Mouse (Mus musculus) c-Kit-positive CD71-positive TER-119-negative erythroid progenitor cells, embryonic 14.5 days (primary cell): ENCODE measurements around the gene Nxn.

Experiments
- DNase-seq: peaks from one replicate; pipeline ENCODE4 v3.0.0-alpha.2; 2013; ENCODE audit warnings: low read depth

Nxn gene

DNA sequence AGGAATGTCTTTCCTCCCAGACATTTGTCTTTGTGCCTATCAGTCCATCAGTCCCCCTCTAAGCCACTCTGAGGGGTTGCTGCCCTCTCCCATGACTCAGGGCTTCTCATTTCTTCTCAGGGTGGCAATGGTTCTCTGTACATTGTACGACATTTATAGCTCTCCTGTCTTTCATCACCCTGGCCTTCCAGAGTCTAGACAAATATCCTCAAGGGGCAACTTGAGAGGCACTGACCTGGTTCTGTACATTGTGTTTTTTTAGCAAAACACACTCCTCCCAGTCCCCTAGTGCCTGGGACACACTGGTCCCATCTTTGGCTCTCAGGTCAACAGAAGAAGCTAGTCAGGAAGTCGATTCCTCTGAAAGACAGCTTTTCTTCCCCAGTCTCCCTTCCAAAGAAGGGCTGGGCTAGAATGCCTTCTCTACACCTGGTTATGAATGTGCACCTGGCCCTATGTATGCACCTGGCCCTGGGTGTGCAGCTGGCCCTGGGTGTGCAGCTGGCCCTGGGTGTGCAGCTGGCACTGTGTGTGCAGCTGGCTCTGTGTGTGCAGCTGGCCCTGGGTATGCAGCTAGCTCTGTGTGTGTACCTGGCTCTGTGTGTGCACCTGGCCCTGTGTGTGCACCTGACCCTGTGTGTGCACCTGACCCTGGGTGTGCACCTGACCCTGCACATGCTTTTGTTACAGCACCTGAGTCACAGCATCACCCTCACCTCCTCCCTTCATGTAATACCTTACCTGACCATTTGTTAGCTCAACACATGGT, 70.2 kb downstream of the Nxn start:
- DNase-seq = no peak

DNA sequence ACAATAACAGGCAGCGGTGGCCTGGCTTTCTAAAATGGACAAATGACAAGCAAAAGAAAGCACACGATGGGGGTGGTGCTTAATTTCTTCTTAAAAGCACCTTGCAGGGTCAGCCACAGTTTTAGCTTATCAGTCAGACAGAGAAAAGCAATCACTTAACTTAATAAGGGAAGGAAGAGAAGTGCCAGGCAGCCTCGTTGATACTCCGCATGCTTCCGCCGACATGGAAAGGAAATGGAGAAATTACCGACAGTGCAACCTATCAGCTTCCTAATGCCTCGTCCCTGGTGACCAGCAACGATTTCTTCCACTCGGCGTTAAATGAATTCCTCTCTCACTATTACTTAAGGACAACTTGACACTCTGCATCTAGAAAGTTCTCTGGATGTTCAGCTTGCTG, 70.9 kb downstream of the Nxn start:
- no peak for DNase-seq

DNA sequence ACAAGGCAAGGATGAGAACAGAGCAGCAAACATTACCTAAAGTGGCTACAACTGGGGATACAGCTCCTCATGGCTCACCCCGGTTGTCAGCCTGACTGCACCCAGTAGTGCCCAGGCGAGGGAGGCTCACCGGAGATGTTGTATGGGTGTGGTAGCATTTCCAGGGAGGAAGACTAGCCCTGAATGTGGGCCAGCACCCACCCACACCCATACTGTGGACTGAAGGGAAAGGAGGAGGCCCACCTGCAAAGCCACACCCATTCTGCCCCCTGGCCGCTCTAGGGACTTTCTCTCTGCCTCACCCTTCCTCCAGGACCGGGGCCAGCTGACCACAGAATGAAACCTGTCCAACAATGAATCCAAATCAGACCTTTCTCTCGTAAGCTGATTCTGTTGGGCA, 72.3 kb downstream of the Nxn start:
- DNase-seq = no peak

DNA sequence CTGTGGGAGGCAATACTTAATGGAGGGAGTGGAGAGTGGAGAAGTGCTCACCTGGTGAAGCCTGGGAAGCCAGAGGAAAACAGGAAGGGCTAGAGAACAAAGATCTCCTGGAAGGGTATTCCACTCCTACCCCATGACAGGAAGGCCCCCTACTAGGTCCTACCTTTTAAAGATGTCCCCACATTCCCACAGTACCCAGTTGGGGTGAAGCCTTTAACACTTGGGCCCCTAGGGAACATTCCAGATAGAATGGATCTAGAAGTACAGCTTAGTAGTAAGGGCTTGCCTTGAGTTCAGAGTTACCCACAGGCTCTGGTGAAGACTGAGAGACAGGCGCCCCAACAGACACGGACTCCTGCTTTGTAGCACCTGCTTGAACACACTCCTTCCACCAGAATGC, 72.9 kb downstream of the Nxn start:
- no peak for DNase-seq

DNA sequence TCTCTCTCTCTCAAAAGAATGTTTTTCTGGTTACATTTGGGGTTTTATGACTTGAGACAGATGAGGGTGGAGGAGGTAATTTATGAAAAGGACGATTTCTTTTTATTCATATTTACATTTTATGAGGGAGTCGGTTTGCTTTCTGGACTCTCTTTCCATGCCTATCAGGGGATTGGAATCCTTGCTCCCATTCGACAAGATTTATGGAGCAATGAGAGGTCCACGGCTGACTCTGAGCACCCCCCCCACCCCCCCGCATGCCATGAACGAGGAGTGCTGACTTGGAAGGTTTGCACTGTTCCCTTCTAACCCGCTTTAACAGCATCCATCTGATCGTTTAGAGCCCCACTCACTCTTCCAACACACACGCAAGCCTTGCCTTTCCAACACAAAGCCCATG, 74.1 kb downstream of the Nxn start:
- DNase-seq = no peak

DNA sequence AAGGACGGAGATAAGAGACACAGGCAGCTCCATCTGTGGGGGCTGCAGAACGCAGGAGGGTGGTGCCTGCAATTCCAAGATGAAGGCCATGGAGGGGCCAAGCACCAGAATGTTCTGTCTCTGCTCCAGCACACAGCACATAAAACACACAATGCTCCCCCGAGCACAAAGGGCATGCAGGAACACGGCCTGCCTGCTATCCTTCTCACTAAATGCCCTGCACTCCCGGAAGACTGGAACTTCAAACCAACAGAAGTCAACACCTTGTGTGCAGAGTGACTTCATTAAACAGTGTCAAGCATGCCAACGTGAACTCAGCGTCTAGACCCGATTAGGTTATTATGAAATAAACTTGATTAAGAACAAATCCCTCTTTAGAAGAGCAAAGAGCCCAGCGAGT, 74.7 kb downstream of the Nxn start:
- no peak for DNase-seq

DNA sequence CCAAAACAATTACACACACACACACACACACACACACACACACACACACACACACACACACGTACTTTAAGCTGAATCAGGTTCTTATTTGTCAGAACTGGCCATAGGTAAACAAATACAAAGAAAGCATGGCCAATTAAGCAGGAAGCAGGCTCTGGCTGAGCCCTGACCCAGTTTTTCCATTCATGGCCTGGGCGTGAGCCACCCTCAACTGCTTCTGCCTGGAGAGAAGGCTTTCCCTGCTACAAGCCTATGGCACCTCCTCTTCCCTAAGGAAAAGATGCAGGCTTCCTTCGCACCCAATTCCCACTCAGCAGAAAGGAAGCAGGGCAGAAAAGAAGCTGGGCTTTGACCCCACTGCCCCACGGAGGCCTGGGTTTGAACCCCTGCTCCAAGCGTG, 76.0 kb downstream of the Nxn start:
- DNase-seq = no peak

DNA sequence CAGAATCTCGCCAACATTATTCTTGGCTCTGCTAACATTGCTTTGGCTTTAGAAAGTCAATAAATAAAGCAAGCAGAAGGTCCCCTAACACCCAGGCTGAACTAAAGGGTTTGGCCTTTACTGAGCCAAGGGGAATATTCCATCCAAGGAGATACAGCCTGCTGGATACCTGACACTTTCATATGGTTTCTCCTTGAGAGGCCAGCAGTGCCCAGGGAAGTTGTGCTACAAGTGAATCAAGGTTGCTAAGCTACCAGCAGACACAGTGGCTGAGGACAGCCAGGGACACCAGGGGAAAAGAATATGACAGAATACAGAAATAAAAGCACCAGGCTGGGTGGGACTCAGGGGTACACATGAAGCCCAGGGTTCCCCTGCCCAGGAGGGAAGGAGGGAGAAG, 76.9 kb downstream of the Nxn start:
- no peak for DNase-seq

DNA sequence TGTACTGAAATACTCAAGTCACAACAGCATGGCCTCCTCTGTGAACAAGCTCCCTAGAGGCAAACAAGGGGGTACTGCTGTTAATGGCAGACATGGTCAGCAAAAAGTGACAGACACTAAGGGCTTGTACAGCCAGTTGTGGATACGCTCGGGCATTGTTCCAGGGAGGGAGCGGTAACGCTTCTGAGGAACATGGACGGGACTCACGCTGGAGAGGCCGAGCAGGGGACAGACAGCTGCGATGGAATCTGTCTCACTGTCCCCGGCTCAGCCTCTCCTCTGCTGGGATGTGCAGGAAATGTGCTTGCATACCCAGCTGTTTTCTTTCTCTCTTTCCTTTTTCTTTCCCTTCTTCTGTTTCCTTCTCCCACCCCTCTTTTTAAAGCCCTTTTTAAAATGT, 78.5 kb downstream of the Nxn start:
- no peak for DNase-seq

DNA sequence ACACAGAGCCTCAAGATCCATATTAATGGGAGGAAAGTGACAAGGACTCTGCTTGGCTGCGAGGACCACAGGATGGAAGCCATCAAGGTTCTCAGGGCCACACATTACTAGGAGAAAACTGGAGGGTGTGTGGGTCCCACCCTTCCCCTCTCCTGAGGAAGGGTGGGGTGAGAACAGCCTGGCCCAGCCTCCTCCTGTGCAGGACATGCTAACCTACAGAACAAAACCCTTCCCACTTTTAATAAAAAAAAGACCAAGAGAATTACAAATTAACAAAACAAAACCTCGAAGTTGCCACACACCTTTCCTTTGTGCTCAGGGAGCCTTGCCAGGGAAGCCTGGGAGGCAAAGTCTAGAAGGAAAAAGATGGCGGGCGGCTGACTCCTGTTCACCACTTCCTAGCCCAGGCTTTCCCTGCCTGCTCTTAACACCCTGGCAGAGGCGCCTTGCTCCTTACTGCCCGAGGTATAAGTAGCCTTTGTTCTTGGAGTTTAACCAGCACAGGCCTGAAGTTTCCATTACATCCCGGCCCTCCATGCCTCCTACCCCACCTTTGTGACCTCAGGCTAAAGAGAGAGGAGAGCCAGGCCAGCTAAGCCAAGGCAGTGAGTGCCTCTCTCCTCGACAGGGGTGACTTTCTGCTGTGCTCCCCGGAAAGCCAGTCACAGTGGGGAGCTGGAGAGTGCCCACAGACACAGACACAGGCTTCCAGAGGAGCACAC, 79.1 kb downstream of the Nxn start:
- DNase-seq = no peak

DNA sequence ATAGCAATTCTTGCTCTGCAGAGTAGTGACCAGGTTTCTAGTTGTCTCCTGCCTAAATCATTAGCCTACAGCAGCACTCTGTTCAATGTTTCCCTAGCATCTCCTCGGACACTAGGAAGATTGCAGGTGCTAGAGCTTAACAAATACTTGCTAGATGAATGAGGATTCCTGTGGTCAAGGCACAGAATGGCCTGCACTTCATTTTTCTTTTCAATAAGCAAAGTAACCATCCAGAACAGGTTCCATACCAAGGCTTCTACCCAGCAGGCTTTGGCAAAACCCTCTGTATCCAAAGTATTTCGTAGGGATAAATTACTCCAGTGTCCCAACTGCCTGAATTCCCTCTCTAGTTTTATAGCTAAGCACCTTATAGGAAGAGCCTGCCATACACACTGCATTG, 81.0 kb downstream of the Nxn start:
- DNase-seq = no peak

DNA sequence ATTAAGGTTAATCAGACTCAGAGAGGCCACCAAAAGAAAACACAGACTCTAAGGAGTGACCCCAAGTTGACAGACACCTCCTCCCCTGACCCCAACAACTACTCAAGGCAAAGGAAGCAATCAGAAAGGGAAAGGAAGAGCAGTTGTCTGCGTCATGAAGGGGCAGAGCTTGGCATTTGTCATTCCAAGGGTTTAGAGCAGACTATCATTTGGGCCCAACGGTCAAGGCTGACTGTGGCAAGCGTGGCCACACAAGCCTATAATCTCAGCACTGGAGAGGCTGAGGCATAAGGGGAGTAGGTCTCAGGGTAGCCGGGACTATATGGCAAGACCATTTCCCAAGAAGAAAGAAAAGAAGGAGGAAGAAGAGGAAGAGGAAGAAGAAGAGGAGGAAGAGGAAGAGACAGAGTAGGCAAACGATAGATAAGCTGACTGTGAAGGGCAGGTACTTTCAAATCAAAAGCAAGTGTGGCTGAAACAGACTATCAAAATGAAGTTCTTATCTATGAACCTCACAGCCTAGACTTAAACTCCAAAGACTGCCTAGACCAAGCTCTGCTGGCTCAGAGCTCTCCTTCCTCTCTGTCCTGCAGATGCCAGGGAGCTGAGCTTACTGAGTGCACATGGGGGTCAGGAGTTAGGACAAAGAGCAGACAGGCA, 83.0 kb downstream of the Nxn start:
- DNase-seq = no peak

DNA sequence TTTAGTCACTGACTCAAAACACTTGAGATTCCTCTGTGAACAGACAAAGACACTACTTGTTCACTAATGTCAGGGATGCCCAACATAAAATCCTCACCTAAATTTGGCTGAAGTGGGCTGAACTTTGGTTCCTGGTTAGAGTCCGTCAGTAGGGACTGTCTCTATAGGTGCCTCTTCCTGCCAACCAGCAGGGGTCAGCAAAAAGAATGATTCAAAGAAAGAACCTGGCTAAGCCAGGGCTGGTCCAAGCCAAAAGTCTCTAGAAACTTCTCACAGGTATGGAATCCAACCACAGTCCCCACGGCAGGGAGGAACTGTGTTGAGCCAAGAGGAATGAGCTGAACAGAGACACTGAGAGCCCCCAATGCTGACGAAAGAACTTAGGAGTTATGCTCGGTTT, 84.2 kb downstream of the Nxn start:
- DNase-seq = no peak

DNA sequence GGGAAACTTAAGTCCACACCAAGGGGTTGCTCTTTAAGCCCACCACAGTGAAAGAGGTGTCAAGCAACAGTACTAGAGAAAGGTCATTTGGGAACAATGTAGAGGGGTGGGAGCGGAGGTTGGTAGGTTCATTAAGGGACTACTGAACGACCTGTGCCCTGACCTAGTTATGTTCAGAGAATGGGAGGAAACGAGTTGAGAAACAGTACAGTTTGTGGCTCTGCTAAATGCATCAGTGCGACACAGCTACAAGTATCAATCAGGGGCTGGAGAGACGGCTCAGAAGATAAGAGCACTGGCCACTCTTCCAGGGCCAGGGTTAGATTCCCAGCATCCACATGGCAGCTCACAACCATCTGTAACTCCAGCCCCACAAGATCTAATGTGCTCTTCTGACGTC, 84.8 kb downstream of the Nxn start:
- no peak for DNase-seq

DNA sequence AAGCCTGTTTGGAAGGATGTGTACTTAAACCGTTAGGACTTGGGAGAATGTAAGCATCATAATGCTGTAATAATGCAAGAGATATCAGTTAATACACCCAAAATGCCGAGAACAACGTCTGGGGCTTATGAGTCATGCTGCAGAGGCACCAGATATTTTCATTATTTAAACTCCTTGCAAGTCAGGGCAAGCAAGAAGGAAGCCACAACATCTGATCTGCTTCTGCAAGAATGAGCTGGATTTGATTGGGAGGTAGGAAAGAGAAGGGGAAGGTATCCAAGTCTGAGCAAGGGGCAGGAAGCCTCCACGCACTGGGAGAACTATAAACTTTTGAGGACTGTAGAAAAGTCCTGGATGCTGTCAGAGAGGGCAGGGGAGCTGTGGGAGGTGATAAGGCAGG, 86.1 kb downstream of the Nxn start:
- DNase-seq = no peak

DNA sequence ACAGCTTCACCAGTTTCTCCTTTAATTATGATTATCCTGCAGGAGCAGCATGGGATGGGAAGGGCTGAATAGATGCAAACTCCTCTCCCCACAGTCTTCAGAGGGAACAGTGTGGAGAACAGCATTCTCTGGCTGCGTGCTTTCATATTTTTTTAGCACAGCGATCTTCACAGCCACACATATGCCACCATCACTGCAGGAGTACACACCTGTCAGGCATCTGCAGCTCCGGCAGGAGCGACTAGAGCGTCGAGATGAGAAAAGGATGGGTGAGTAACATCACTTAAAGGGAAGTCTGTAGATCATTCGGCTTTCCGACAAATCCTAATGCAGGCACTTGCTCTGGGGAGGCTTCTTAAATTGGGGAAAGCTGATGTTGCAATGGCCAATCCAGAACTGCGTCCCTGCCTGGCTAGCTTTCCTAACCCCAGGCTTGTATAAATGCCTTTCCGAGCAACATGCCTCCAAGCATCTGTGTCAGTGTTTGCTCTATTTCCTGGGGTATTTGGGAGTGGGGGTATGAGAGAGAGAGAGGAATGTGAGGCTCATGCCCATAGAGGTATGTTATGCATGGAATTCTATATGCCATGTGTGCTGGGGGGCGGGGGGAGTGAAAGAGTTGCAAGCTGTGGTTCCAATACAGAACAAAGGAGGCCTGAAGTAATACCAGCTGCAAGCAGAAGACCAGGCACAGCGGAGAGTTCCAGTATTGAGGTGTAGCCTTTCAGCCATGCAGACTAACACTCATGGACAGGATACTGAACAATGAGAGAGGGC, 87.5 kb downstream of the Nxn start:
- DNase-seq = no peak

DNA sequence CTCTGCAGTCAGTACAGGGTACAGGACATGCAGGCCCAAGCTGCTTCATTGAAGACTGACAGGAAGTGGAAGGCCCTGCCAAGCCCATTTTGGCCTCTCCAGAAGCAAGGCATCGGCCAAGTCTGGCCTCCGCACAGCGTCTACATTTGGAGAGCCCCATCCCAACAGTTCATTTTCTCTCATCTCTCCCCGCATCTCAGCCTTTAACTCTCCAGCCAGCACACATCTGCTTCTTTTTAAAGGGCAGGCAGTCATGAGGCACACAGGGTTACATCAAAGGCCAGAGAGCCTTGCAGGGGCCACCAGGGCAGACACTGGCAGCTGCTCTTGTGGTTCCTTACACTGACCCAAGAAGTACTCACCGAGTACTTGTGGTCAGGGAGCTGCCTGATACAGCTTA, 89.1 kb downstream of the Nxn start:
- no peak for DNase-seq

DNA sequence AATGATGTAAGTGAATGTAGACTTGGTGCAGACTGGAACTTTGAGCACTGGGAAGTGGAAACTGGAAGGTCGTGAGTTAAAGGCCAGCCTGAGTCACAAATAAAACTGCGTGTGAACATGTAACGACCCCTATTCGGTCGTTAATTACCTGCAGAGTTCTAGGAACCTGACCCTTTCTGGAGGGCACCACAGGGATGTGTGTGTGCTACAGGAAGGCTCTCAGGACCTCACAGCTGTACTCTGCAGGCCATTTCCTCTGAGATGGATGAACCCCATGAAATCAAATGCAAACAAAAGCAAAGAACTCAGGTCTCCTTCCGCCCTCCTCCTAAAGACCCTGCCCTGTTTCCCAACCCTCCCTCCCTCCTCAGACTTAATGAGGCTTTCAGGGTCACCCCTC, 89.9 kb downstream of the Nxn start:
- no peak for DNase-seq

DNA sequence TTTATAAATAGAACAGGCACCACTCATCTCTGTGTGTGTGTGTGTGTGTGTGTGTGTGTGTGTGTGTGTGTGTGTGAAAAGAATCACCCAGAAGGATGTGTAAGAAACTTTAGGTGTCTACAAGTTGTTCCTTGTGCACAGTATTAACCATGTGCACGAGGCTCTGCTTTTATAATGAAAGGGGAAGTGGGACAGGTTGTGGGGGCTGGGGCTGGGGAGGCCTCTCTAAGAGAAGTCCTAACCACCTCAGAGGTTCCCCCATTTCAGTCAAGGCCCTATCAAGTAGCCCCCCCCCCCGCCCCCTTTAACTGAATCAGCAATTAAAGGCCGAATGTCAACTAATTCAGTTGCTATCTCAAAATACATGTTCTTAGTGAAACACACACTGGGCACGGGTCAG, 92.2 kb downstream of the Nxn start:
- no peak for DNase-seq

DNA sequence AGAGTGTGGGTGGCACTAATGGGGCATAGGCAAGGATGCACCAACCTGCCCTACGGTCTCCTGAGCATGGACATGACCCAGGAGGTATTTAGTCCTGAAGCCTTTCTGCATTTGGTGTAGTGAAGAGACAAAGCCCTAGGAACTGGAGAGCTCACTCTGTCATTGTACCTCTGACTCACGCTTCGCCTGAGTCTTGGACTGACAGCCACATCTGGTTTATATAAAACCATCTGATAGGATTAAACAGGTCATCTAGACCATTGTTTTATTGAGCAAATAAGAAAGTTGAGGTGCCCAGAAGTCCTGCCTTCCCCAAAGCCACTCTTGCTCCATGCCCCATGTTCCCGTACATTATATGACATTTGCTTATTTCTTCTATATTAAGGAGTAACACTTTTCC, 93.4 kb downstream of the Nxn start:
- no peak for DNase-seq

DNA sequence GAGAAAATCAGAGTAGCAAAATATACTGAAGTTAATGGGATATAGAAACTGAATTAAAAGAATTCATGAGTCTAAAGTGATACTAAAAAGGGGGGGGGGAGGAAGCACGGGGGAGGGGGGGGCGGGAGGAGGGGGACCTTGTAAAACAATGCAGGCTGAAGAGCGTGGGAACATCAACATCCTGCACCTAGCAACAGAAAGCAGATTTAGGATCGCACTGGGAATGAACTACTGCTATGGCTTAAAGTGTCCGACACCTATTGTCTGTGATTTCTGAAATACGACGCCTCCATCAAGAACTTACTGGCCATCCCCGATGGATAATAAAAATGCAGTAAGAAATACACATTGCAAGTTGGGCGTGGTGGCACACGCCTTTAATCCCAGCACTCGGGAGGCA, 95.6 kb downstream of the Nxn start:
- DNase-seq = no peak

DNA sequence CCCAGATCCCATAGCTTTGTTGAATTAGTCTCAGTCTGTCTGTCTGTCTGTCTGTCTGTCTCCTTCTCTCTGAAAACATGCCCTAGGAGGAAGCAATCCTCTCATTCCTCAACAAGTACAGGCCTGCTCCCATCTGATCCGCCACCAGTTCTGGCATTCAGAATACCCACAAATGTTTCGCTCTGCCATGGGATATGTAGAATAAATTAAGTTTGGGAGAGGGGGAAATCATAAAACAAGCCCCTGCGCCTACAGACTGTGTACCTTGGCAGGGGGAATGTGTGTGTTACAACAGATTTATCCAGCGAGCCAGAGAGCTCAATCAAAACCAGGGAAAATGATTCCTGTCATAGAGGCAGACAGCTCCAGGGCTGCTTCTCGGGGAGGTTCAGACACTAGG, 98.1 kb downstream of the Nxn start:
- no peak for DNase-seq
